Mouse (Mus musculus) hindbrain, postnatal 0 days (tissue): ENCODE measurements at regions not wholly inside any gene's neighbourhood (a gene's known extent, or its start where the extent isn't known, plus 50 kb on each side); places are given as distances from the start of the nearest gene placed in this dataset.

Experiments
- ATAC-seq: fragments of 200-750 bp; cut with Nextera tagmentation; 2 replicates; pipeline ENCODE4 v1.8.0; 2017; ENCODE audit warnings: mild to moderate bottlenecking, moderate TSS enrichment, moderate library complexity
- DNase-seq: peaks from one replicate; pipeline ENCODE4 v3.0.0-alpha.2; 2015; ENCODE audit warnings: low spot score
- H3K27ac ChIP-seq: fragments of 300-500 bp; sonication (generic); 2 replicates; pipeline ENCODE4 v1.5.1; 2014; ENCODE audit warnings: mild to moderate bottlenecking
- H3K27me3 ChIP-seq: fragments of 300-500 bp; sonication (generic); 2 replicates; pipeline ENCODE4 v1.6.1; 2014; ENCODE audit warnings: low read length, mixed read lengths; ENCODE audit not compliant: insufficient read depth
- H3K36me3 ChIP-seq: fragments of 300-500 bp; sonication (generic); 2 replicates; pipeline ENCODE4 v1.6.1; 2014; ENCODE audit warnings: low read length, mixed read lengths; ENCODE audit not compliant: insufficient read depth
- H3K4me1 ChIP-seq: fragments of 300-500 bp; sonication (generic); 2 replicates; pipeline ENCODE4 v1.6.1; 2014; ENCODE audit warnings: antibody characterized with exemption, low read length, mixed read lengths; ENCODE audit not compliant: insufficient read depth
- H3K4me2 ChIP-seq: fragments of 300-500 bp; sonication (generic); 2 replicates; pipeline ENCODE4 v1.6.1; 2014; ENCODE audit warnings: low read depth, mild to moderate bottlenecking, low read length, moderate library complexity, mixed read lengths
- H3K4me3 ChIP-seq: fragments of 300-500 bp; sonication (generic); 2 replicates; pipeline ENCODE4 v1.5.1; 2014; ENCODE audit warnings: low read length
- H3K9ac ChIP-seq: fragments of 300-500 bp; sonication (generic); replicated peaks from 2 replicates; pipeline ENCODE4 v1.6.1; 2014; ENCODE audit warnings: mild to moderate bottlenecking, low read length, moderate library complexity, mixed read lengths
- H3K9me3 ChIP-seq: fragments of 300-500 bp; sonication (generic); 2 replicates; pipeline ENCODE4 v1.6.1; 2016; ENCODE audit warnings: low read length, mixed read lengths
- CTCF ChIP-seq: IDR thresholded peaks from 2 replicates; pipeline ENCODE4 v1.5.1; 2016; ENCODE audit warnings: antibody characterized with exemption, control low read depth, low read depth
- whole genome bisulfite sequencing: fragments of 180-500 bp; shearing (Covaris S2); extraction: QIAGEN DNeasy Blood & Tissue Kit; methylation state at CpG from one replicate; pipeline ENCODE4 v1.1.7; 2014; 5-methylcytosine and 5-hydroxymethylcytosine counted together

GRCm38 (mm10) chr1:56072255-56072654, 565.0 kb downstream of the Hsfy2 start:
- DNase-seq (peak; percentile 18), ATAC-seq (no peak)
- no peak overlapping the region for H3K4me2 ChIP-seq
- no peaks in the 10 kb centered on the region for H3K27me3 ChIP-seq
- no peak overlapping the region for H3K4me3 ChIP-seq
- no peaks in the 10 kb centered on the region for H3K9me3 ChIP-seq
- 72% methylated on average over 2 of the region's 2 CpGs for WGBS
- no peak overlapping the region for H3K27ac ChIP-seq
- no peaks in the 10 kb centered on the region for H3K36me3 ChIP-seq
- no peaks in the 10 kb centered on the region for H3K4me1 ChIP-seq
- no peak overlapping the region for H3K9ac ChIP-seq
- no peak for TF ChIP-seq CTCF

- Histone ChIP-seq H3K4me2 (no peak overlapping the region), H3K9ac (no peak overlapping the region), H3K27me3 (no peaks in the 10 kb centered on the region), H3K4me1 (no peaks in the 10 kb centered on the region), H3K27ac (no peak overlapping the region), H3K4me3 (no peak overlapping the region), H3K9me3 (no peaks in the 10 kb centered on the region), H3K36me3 (no peaks in the 10 kb centered on the region)
- no peak for TF ChIP-seq CTCF
- 78% methylated on average over 3 of the region's 3 CpGs for WGBS
- ATAC-seq (no peak), DNase-seq (no peak)
Observed at GRCm38 (mm10) chr1:56063474-56063873, 573.8 kb downstream of the Hsfy2 start.
